Mouse (Mus musculus): Measurements from ENCODE around the gene Sectm1b.
A peak's percentile ranks its signal among the peaks of the same experiment; 100 is the strongest.
"Not testable (repeated sequence)": the region's sequence is repeated elsewhere in the genome, so short reads cannot be mapped to it uniquely, and the experiment has no call there.

The Sectm1b gene

DNA sequence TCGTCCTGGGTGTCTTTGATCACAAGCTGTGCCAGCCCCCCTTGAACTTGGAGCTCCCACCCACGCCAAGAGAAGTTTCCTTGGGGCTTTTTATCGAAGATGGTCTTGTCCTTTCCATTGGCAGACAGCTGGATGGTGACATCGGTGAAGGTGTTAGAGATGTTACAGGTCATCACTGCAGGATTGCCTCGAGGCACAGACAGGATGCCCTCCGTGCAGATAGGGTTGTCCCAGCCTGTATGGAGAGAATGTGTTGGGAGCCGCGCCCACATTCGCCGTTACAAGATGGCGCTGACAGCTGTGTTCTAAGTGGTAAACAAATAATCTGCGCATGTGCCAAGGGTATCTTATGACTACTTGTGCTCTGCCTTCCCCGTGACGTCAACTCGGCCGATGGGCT, 6.3 kb upstream of the Sectm1b start:
- not testable (repeated sequence) for DNase-seq (ENCODE audit: low spot score in 2 of 2)

DNA sequence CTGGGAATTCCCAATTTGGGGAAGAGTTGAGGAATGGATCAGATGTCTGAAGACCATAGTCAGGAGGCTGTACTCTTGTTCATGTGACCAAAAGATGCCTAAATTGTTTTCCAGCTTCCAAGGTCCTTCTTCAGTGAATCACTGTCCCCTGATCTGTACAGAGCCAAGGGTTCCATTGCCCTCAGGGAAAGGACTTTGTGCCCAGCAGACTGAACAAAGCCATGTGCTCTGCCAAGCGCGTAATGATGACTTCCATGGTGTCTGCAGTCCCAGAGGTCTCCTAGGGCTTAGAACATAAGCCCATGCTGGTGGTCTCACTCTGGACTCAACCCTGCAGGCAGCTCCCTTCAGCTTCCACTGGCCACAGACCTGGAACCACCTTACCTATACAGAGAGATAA, 4.5 kb upstream of the Sectm1b start:
- no peak for DNase-seq (ENCODE audit: low spot score in 2 of 2)

DNA sequence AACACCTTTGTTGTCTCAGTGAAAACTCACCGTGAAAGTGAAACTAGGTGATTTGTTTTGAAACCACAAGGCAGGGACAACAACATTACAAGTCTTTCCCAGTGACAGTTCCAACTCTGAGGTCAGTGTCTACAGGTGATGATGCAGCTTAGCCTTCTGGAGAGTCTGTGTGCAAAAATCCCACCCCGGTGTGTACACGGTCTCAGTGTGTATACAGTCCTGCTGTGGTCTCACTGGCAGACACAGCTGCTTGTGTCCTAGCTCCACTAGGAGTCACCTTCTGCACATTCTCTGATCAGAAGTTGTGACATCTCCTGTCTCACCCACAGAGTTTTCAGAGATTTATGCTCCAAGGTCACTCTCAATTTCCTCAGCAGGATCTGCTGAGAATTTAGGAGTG, 828 bp upstream of the Sectm1b start:
- DNase-seq (ENCODE audit: low spot score in 2 of 2): no peak

DNA sequence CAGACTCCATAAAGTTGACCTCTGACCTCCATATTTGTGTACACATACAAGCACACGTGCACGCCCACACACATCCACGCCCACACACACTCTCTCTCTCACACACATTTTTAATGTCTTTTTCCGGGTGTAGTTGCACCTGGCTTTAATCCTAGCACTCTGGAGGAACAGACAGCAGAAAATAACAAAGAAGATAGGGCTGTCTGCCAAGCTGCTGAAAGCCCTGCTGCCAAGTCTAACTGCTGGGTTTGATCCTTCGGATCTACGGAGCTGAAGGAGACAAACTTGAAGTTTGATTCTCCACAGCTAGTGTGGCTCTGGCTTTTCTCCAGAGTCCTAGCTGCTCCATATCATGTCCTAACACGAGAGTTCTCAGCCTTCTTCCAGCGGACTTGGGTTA, 1.8 kb downstream of the Sectm1b start:
- DNase-seq (ENCODE audit: low spot score in 2 of 2): no peak

DNA sequence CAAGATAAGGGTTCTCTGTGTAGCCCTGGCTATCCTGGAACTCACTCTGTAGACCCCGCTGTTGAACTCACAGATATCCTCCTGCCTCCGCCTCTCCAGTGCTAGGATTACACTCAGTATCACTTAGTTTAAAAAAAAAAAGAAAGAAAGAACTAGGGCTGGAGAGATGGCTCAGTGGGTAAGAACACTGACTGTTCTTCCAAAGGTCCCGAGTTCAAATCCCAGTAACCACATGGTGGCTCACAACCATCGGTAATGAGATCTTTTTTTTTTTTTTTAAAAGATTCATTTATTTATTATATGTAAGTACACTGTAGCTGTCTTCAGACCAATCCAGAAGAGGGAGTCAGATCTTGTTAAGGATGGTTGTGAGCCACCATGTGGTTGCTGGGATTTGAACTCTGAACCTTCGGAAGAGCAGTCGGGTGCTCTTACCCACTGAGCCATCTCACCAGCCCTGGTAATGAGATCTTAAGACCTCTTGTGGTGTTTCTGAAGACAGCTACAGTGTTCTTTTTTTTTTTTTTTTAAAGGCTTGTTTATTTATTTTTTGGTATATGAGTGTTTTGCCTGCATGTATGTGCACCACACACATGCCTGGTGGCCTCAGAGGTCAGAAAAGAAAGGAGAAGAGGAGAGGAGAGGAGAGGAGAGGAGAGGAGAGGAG, 2.8 kb downstream of the Sectm1b start:
- not testable (repeated sequence) for DNase-seq (ENCODE audit: low spot score in 2 of 2)

DNA sequence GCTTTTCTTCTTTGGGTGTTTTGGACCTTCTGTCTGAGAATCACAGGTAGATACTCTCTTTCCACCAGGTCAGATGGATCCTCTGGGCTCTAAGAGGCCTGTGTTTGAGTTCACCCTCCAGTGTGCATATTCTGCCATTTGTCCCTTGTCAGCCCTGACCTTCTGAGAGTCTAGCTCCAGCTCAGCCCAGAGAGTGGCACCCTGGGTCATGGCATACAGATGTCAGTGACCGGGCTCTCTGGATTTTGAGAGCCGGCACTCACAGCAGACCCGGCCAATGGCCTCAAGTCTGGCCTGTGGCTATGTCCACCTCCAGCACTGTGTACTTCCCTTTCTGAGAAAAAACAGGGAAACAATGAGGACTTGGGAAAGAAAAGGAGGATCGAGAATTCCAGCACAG, 3.9 kb downstream of the Sectm1b start:
- DNase-seq (ENCODE audit: low spot score in 2 of 2): no peak

DNA sequence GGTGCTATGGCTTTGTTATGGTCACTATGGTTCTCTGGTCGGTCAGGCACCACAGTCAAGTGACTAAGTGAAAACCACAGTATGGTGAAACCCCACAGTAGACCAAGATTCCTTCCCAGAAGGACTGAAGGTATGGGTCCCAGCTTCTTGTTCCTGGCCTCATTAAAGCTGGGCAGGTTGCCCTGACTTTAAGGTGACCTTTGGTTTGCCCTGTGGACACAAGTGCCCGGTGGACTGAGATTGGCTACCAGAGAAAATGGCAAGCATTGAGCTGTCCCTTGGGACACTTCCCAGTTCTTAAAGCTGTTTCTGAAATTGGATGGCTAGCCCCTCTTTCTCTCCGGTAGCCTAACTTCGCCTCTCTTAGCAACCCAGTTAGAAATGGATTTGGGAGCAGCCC, 4.4 kb downstream of the Sectm1b start:
- DNase-seq (ENCODE audit: low spot score in 2 of 2): no peak

DNA sequence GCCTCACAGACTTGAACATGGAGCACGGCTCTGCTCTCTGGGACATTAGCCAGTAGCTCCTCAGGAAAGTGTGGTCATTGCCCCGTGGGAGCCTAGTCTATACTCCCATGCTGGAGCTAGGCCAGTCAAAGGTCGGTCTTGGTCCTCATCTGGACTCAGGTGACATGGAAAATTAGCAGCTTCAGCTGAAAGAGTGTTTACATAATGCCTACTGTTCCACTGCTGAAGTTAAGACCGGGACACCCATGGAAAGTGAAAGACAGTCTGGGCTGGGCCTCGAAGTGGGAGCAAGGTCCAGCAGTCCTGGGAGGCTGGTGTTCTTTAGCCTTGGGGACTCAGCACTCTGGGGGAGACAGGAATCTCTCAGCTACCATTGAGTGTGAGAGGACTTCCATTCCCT, 5.2 kb downstream of the Sectm1b start:
- DNase-seq (ENCODE audit: low spot score in 2 of 2): no peak

DNA sequence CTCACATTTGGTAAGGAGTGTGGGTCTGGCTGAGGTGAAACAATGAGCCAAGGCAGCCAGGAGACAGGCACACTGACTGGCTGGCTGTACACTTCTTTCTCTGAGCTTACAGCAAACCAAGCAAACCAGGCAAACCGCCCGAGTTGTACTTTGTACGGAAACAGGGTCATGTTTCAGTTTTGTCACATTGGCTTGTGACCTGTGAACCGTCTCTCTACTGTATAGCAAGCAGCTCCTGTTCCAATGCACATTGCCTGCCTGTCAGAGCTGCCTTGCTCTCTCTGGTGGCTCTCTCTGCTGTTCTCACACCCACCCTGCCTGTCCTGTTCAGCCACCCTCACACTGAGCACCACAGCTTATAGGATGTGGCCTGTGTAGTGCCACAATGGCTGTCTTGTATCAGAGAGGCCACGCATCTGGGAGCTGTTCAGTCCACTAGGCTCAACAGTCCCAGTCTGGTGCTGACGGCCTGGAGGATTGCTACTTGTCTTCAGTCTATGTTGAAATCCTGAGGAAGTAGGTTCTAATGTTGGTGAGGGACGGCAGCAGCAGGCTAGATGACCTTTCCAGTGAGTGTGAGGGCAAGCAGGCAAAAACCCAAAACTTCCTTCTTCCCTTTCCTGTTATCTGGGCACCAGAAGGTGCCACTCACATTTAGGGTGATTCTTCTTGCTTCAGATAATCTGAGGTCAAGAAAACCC, 6.7 kb downstream of the Sectm1b start:
- no peak for DNase-seq (ENCODE audit: low spot score in 2 of 2)

DNA sequence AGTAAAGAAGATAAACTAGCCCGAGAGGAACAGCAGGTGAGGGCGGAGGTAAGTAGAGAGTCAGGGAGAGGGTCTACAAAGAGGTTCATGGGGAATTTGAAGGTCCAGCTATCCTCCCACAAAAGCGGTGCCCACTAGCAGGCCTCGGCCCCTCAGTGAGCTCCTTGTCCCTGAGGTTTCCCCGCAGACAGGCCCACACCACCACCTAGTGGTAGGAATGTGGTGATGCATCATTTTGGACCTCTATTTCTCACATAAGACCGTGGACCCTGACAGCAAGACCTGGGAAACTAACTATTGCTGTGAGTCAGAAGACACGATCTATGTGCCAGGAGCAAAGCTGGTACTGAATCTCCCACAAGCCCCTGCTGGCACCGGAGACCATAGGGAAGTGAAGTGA, 9.8 kb downstream of the Sectm1b start:
- peak; percentile 38 to 77 for DNase-seq (ENCODE audit: low spot score in 2 of 2)

DNA sequence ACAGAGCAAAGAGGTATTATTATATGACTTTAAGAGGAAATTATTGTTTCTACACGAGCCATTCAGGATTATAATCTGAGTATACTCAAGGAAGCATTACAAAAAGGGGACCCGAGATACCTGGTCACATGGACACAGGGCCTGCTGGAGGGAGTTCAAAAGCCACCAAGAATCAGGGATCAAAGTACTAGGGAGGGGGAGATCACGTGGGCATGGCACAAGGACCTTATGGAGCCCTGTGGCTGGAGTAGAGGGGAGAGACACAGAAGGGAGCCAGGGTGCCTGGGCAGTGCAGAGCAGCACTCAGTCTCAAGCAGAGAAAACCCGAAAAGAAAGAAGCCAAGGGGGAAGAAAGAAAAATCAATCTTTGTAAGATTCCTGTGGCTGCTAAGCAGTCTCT, 11.0 kb downstream of the Sectm1b start:
- DNase-seq (ENCODE audit: low spot score in 2 of 2): no peak

DNA sequence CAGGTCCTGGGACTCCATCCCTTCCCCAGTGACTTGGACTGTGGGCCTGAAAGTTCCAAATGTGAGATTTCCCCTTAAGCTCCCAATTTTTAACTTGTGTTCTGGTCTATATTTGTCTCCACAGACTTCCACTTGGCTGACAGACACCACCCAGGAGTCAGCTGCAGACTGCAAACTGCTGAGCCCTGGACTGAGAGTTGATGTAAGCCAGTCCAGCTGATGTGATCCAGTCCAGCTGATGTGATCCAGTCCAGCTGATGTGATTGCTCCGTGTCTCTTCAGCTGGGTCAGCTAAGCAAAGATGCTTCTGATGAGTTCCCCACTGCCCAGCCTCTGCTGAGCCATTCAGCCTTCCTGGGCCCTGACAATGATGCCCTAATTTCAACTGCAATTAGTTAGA, 11.6 kb downstream of the Sectm1b start:
- DNase-seq (ENCODE audit: low spot score in 2 of 2): no peak

DNA sequence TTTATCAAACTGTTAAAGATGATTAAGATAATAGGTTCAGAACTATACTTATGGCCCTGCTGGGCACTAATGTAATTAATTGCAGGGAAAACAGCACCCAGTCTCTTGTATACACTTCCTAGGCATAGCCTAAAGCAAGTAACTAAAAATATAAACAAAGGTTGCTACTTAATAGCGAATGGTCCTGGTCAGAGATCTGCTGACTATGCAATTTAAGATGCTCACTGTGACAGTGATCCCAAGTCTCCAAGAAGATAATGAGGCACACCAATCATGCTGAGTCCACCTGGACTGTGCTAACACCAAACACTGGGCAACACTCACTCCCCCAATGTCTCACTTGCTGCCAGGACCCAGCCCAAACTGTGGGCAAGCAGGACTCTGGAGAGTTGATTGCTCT, 13.5 kb downstream of the Sectm1b start:
- no peak for DNase-seq (ENCODE audit: low spot score in 2 of 2)

DNA sequence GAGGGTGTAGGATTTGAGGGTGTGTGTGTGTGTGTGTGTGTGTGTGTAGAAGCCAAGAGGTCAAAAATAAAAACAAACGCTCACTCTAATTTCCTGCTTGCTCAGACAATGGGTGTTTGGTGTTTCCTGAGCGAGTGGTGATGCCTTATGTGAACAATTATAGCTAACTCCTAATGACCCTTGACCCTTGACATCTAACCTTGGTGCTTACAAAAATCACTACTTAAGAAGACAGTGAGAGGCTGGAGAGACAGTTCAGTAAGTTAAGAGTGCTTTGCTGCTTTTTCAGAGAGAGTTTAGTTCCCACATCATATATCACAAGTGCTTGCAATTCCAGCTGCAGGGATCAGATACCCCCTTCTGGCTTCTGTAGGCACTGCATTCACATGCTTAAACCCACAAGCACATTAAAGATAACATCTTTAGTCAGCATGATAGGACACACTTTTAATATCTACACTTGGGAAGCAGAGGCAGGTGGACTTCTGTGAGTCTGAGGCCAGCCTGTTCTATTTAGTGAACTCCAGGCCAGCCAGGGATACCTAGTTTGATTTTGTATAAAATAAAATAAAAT, 15.5 kb downstream of the Sectm1b start:
- no peak for DNase-seq (ENCODE audit: low spot score in 2 of 2)

DNA sequence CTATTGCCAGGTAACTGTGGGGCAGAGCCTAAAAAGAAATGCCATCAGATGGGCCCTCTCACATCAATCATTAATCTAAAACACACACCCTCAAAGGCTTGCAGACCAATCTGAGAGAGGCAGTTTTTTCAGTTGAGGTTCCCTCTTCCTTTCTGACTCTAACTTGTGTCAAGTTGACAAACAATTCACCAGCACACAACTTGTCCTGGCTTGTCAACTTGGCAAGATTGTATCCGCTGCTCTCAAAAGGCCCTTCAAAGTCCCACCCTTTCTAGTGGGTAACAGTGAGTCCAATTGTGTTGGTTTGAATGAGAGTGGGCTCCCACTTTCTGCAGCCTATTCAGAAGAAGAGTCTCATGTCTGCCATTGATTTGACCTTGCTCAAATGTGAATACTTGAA, 18.1 kb downstream of the Sectm1b start:
- no peak for DNase-seq (ENCODE audit: low spot score in 2 of 2)

DNA sequence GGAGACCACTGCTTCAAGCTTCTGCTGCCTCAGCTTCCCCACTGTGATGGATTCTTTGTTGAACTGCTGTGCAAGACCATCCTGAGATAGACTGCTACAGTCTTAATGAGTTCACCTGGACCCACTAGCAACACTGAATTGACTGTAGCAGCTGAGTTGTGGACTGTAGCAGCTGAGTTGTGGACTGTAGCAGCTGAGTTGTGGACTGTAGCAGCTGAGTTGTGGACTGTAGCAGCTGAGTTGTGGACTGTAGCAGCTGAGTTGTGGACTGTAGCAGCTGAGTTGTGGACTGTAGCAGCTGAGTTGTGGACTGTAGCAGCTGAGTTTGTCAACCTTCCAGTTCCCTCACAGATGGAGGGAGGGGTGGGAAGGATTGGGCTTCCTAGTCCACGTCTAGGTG, 20.3 kb downstream of the Sectm1b start:
- DNase-seq (ENCODE audit: low spot score in 2 of 2): not testable (repeated sequence)

DNA sequence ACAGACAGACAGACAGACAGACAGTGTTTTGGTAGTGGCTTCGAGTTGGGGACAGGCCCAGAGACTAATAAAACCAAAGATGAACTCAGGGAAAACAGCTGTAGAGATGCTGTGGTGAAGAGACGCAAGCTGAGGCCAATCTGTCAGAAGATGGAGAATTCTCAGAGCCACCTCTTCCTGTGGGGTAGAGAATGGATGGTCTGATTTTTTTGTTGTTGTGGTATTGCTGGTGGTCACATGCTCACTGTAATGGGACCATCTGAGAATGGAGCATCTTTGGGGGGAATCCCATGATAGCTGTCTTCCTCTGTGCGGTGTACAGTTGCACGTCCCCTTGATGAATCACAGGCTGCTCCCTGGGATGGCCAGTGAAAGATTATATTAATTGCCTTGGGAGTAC, 20.9 kb downstream of the Sectm1b start:
- no peak for DNase-seq (ENCODE audit: low spot score in 2 of 2)

DNA sequence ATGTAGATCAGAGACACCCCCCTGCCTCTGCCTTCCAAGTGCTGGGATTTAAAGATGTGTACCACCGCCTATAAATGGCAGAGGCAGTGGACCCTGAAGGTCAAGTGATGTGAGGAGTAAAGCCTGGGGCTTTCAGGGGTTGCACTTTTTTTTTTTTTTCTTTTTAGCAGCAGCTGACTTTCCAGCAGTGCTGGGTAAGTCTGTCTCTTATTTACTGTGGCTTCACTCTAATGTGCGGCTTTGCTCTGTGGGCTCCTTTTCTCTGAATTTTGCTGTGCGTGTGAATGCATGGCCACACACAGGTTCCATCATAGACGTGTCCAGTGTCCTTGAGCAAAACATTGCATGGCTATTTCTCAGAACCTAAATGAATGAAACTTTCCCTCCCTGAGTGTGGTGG, 21.7 kb downstream of the Sectm1b start:
- DNase-seq (ENCODE audit: low spot score in 2 of 2): no peak

DNA sequence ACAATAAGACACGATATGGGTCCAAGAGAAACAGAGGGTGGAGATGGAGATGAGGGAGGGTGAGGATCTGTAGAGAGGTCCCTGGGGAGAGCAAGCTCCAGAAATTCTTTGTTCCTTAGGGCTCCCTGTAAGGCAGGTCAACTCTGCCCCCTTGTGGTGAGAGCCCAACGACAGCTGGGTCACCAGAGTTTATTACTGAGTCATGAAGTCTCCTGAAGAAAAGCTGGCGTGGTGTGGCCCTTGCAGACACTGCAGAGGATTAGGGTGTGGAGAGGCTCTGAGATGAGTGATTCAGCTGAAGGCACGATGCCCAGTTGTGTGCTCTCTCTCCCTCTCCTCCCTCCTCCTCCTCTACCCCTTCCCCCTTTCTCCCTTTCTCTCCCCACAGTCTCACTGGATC, 22.2 kb downstream of the Sectm1b start:
- peak; percentile 44 to 84 for DNase-seq (ENCODE audit: low spot score in 2 of 2)

DNA sequence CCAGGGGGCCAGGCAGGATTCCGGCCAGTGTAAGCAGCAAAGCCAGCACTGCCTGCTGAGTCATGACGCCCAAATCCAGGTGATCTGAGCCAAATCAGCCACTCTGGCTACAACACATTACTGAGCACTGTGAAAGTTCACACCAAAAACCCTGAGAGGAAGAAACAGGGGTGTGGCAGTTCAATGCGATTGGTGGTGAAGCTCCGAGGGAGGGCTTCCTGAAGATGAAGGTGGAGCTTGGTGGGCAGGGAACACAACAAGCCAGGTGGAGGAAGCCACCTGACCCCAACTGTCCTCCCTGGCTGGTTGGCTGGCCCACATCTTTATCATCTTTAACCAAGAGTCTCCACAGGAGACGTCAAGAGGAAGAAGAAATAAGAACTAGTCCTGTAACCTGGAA, 24.1 kb downstream of the Sectm1b start, which contains the start of gene Cd7:
Gene Cd7 (minus strand): TSS at position 117 of the 400 bp plus-strand sequence.
- DNase-seq (ENCODE audit: low spot score in 2 of 2): peak; percentile 7 to 28

DNA sequence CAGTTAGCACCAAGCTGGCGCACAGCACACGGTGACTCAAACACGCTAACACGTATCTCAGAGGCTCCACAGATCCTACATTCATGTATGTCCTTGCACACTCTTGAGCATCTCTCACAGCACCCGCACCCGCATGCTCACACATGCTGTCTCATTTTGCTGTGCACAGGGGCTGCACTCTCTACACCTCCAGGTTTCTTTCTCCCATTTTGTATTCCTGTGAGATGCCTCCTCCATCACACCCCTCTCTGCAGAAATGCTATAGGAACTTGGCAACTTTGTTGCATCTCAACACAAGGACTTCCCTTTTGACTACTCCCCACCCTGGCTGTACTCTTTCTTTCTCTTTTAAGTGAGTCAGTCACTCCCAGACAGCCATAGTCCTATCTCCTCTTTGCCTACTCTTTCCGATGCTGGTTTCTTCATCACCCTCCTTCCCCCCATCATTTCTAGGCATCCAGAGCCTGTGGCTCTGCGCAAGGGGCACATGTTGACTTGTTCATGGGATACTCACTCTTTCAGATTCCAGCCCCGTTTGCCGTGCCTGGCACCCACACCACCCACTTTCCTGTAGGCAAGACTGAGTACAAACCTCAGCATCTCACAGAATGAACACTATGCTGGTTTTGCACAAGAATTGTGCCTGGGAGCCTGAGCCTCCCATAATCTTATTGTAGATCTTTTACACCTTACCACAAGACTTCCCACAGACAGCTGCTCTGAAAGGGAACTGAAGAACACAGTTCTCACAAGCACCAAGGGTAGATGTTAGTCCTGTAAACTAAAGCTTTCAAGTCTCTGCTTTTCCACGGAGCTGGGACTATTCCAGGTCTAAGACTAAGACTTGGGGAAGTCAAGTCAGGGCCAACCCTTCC, 24.8 kb downstream of the Sectm1b start:
- DNase-seq (ENCODE audit: low spot score in 2 of 2): no peak

DNA sequence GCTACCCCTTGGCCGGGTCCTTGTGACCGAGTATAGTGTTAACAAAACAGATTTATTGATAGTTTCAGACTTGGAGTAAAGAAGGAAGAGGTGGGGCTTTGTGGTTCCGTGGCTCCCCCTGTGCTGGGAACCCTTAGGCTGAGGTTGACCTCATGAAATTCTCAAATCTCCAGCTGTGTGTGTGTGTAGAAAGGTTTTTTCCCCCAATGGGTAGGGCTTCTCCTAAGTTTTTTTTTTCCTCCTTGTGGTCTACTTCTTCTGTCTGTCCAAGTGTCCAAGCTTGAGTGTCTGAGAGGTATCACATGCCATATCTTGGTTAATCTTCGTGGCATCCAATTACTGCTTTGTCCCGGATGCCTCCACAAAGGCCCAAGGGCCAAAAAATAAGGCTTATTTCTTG, 30.3 kb downstream of the Sectm1b start:
- DNase-seq (ENCODE audit: low spot score in 2 of 2): no peak
